Mouse (Mus musculus) stomach, postnatal 0 days (tissue): Measurements from ENCODE around the gene Mast4. TPM values are rescaled to one million over a fixed set of nuclear protein-coding genes. Genes with fewer than 3 reads are reported as not detected.
A peak's percentile ranks its signal among the peaks of the same experiment; 100 is the strongest.

Experiments used
- ATAC-seq: fragments of 200-750 bp; cut with Nextera tagmentation; 2 replicates; pipeline ENCODE4 v1.8.0; 2017; ENCODE audit not compliant: low FRiP score, low TSS enrichment
- DNase-seq: peaks from one replicate; pipeline ENCODE4 v3.0.0-alpha.2; 2016; ENCODE audit warnings: low spot score
- H3K27ac ChIP-seq: fragments of 300-500 bp; sonication (generic); replicated peaks from 2 replicates; pipeline ENCODE4 v1.5.1; 2014; ENCODE audit warnings: mild to moderate bottlenecking, control low read depth
- H3K27me3 ChIP-seq: fragments of 300-500 bp; sonication (generic); 2 replicates; pipeline ENCODE4 v1.6.1; 2014; ENCODE audit warnings: low read length; ENCODE audit not compliant: control insufficient read depth, insufficient read depth
- H3K36me3 ChIP-seq: fragments of 300-500 bp; sonication (generic); 2 replicates; pipeline ENCODE4 v1.6.1; 2014; ENCODE audit warnings: low read length, mixed read lengths; ENCODE audit not compliant: control insufficient read depth, insufficient read depth
- H3K4me1 ChIP-seq: fragments of 300-500 bp; sonication (generic); replicated peaks from 2 replicates; pipeline ENCODE4 v1.6.1; 2014; ENCODE audit warnings: antibody characterized with exemption; ENCODE audit not compliant: control insufficient read depth, insufficient read depth
- H3K4me2 ChIP-seq: fragments of 300-500 bp; sonication (generic); replicated peaks from 2 replicates; pipeline ENCODE4 v1.6.1; 2014; ENCODE audit warnings: low read depth, mild to moderate bottlenecking, control low read depth, moderate library complexity
- H3K4me3 ChIP-seq: fragments of 300-500 bp; sonication (generic); 2 replicates; pipeline ENCODE4 v1.5.1; 2014; ENCODE audit warnings: low read depth, low read length, control low read depth
- H3K9ac ChIP-seq: fragments of 300-500 bp; sonication (generic); 2 replicates; pipeline ENCODE4 v1.6.1; 2014; ENCODE audit warnings: mild to moderate bottlenecking, low read length, control low read depth, mixed read lengths
- H3K9me3 ChIP-seq: fragments of 300-500 bp; sonication (generic); 2 replicates; pipeline ENCODE4 v1.6.1; 2016; ENCODE audit warnings: low read length; ENCODE audit not compliant: control insufficient read depth
- CTCF ChIP-seq: IDR thresholded peaks from 2 replicates; pipeline ENCODE4 v1.5.1; 2016; ENCODE audit warnings: antibody characterized with exemption, low read depth, mild to moderate bottlenecking, moderate library complexity
- EP300 ChIP-seq: optimal IDR thresholded peaks from 2 replicates; pipeline ENCODE3; 2016; ENCODE audit warnings: antibody characterized with exemption
- WGBS: fragments of 180-500 bp; shearing (Covaris S2); extraction: QIAGEN DNeasy Blood & Tissue Kit; methylation state at CpG from one replicate; pipeline ENCODE4 v1.1.7; 2014; 5-methylcytosine and 5-hydroxymethylcytosine counted together
- polyA plus RNA-seq: library from polyadenylated mRNA; unstranded; fragments of >200 nt; fragmentation: Nextera tagmentation; extraction: Ambion mirVana; gene quantifications from 2 replicates; pipeline ENCODE4 v1.2.1, GENCODE M21; 2015

The Mast4 gene
- polyA plus RNA-seq, 1 experiment from 2014 or later = 18.2 TPM

DNA sequence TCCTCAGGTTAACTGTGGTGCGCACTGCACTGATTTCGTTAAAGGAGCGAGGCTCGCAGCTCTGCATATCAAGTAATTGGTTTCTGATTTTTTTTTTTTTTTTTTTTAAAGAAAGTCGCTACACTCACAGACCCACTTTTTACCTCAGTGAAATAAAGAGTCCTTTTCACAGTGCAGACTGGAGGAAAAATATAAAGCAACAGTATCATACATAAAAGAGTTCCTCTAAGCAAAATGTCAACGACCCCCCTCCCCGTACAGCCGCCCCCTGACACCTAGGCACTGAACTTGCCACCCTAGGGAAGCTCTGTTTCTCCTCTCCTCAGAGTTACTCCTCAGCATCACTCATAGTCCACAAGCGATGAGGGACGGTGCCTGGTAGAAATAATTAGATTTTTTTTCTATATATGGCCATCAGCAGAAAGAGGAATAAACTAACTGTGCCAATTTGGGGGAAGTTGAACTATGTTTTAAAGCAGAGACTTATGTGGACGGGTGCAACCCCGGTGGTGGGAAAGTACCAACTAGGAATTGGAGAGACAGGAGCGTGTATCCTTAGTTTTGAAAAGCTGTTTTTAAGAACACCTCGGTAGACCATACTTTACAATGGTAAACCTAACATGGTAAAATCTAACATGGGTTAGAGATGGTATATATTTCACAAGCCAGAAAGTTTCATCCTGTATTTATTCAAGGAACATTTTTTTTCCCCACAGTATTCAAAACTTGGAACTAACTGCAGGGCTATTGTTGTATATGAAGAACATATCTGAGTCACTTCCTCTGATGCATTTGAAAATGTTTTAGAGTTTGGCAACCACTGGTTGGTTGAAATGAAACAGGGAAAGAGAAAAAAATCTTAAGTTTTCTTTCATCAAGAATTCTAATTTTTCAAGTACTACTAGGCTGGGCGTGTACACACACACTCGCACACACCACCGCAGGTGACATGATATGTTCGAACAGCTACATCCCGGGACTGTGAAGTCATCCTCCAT, 375.7 kb downstream of the Mast4 start:
- H3K4me3 ChIP-seq = peak overlapping the region; percentile 39
- DNase-seq (no peak), ATAC-seq (no peak)
- H3K9ac ChIP-seq = peak overlapping the region; percentile 47
- no peaks in the 10 kb centered on the region for H3K27me3 ChIP-seq
- no peaks in the 10 kb centered on the region for H3K4me1 ChIP-seq
- TF ChIP-seq EP300 = no peak
- no peak for TF ChIP-seq CTCF
- WGBS = 39% methylated on average over 19 of the region's 19 CpGs
- no peaks in the 10 kb centered on the region for H3K9me3 ChIP-seq
- H3K36me3 ChIP-seq = no peaks in the 10 kb centered on the region
- peak overlapping the region; percentile 70 for H3K27ac ChIP-seq
- H3K4me2 ChIP-seq = peak overlapping the region; percentile 48

DNA sequence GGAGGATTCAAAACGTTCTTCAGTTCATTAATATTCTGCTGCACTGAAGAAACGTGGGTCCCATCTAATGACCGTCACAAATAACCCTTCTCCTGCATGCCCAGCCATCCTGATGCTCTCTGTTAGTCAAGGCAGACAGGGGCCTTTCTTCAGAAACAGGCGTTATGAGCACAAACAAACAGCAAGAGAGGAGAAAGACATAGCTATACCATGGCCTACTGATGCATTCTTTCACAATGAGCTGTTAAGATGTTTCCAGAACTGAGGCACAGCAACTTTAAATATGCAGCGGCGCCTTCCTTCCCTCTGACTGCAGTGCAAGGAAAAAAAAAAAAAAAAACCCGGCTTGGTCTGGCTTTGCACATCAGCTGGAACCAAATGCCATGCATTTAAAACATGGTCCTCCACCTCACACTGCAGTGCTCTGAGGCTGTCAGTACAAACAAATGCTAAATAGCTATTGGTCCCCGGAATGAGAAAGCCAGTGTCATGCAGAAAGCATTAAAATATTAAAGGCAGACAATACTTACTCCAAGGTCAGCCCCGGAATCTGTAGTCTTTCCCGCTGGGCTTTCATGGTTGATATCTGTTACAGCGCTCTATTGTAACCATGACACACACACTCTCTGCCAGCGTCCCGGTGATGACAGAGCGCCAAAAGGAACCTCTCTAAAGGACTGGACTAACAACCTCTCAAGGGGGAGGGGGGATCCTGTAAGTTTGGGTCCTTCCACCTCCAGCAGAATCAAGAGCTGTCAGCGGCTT, 376.6 kb downstream of the Mast4 start:
- H3K4me1 ChIP-seq = no peaks in the 10 kb centered on the region
- WGBS = 8% methylated on average over 15 of the region's 15 CpGs
- peak overlapping the region; percentile 48 for H3K4me2 ChIP-seq
- DNase-seq (no peak), ATAC-seq (peak; percentile 42; the same call in 1 of the 2 replicates)
- peak overlapping the region; percentile 47 for H3K9ac ChIP-seq
- no peaks in the 10 kb centered on the region for H3K9me3 ChIP-seq
- TF ChIP-seq CTCF = peak; percentile 16; the same call in 1 of the 2 replicates
- no peak for TF ChIP-seq EP300
- H3K27ac ChIP-seq = peak overlapping the region; percentile 70
- no peaks in the 10 kb centered on the region for H3K36me3 ChIP-seq
- no peaks in the 10 kb centered on the region for H3K27me3 ChIP-seq
- peak overlapping the region; percentile 39 for H3K4me3 ChIP-seq

DNA sequence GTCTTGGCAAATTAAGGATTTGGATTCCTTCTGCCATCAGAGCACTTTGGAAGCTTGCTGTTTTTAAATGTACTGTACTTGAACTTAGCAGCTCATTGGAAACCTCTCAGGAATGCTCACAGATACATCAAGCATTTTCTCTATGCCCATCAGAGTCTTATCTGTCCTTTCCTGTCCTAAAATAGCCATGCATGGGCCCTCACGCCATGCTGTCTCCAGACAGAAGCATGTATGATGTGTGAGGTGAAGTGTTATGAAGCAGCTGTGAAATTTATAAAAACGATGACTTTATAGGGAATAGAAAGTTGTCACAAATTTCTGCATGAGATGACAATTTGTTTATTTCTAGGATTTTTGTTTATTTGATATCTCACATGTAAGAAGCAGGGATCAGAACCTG, 378.8 kb downstream of the Mast4 start:
- no peaks in the 10 kb centered on the region for H3K27me3 ChIP-seq
- TF ChIP-seq CTCF (no peak), EP300 (no peak)
- ATAC-seq (no peak), DNase-seq (no peak)
- H3K36me3 ChIP-seq = no peaks in the 10 kb centered on the region
- no peaks in the 10 kb centered on the region for H3K9me3 ChIP-seq
- no peak overlapping the region for H3K4me3 ChIP-seq
- H3K9ac ChIP-seq = no peak overlapping the region
- no peaks in the 10 kb centered on the region for H3K4me1 ChIP-seq
- no peak overlapping the region for H3K27ac ChIP-seq
- no peak overlapping the region for H3K4me2 ChIP-seq
- WGBS = 70% methylated on average over 2 of the region's 2 CpGs

DNA sequence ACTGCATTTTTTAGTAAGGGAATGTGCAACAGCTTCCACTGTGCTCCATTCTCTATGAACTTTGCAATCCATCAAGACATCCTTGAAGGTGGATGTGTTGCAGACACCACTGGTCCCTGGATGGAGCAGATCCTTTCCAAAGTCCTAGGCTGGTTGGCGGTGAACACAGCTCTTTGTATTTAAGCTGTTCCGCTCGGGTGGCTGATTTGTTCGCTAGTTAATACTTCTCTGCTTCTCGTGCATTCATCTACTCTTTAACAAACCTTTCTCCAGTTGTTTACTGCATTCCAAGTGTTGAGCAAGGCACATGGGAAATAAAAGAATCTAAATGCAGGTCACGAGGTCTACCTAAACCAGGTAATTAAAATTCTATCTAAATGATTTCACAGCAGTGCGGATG, 384.5 kb downstream of the Mast4 start:
- no peaks in the 10 kb centered on the region for H3K36me3 ChIP-seq
- H3K27me3 ChIP-seq = no peaks in the 10 kb centered on the region
- H3K4me2 ChIP-seq = no peak overlapping the region
- no peak overlapping the region for H3K9ac ChIP-seq
- H3K4me3 ChIP-seq = no peak overlapping the region
- ATAC-seq (no peak), DNase-seq (no peak)
- no peaks in the 10 kb centered on the region for H3K4me1 ChIP-seq
- no peaks in the 10 kb centered on the region for H3K9me3 ChIP-seq
- TF ChIP-seq EP300 = no peak
- no peak for TF ChIP-seq CTCF
- no peak overlapping the region for H3K27ac ChIP-seq
- WGBS = 77% methylated on average over 7 of the region's 7 CpGs

DNA sequence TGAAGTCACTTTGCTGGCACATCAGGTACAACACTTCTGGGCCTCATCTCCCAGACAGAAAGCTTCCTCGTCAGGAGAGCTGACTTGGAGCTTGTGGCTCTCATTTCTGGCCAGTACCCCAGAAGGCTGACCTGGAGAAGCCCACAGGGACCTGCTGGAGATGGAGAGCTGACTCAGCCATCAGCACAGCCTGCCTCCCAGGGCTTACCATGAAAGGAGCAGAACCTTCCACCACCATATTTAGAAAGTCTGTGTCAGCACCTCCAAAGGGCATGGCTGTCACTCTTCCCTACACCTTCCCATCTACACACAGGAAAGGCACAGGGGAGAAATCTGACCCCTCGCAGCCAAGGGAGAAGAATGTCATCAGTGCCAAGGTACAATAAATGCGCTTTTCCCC, 385.3 kb downstream of the Mast4 start:
- Histone ChIP-seq H3K36me3 (no peaks in the 10 kb centered on the region), H3K4me2 (no peak overlapping the region), H3K27ac (no peak overlapping the region), H3K9ac (no peak overlapping the region), H3K4me1 (no peaks in the 10 kb centered on the region), H3K4me3 (no peak overlapping the region), H3K9me3 (no peaks in the 10 kb centered on the region), H3K27me3 (no peaks in the 10 kb centered on the region)
- no peak for DNase-seq
- WGBS = 78% methylated on average over 3 of the region's 3 CpGs
- TF ChIP-seq EP300 (no peak), CTCF (no peak)
- no peak for ATAC-seq
